Mouse (Mus musculus) MEL (cell line): ENCODE data around the gene Nme7.

Experiments used
- CHD1 ChIP-seq: IDR thresholded peaks from 2 replicates; pipeline ENCODE4 v1.6.1; 2012; ENCODE audit warnings: low read depth, mild to moderate bottlenecking, inconsistent platforms, low read length, improper control_type of control experiment
- CTCF ChIP-seq, 3 experiments: IDR thresholded peaks in 2 of 3; conservative IDR thresholded peaks in 1 of 3; 2 replicates each; pipeline ENCODE4 v1.5.1; 2011 to 2012; ENCODE audit warnings: low read length in 3 of 3, low read depth in 2 of 3, mild to moderate bottlenecking in 2 of 3, improper control_type of control experiment in 1 of 3, inconsistent platforms in 1 of 3, mixed read lengths in 1 of 3, moderate library complexity in 1 of 3; ENCODE audit not compliant: control insufficient read depth in 1 of 3, insufficient read depth in 1 of 3, poor library complexity in 1 of 3, severe bottlenecking in 1 of 3
- ELF1 ChIP-seq: IDR thresholded peaks from 2 replicates; pipeline ENCODE4 v1.6.1; 2014; ENCODE audit warnings: low read depth, mild to moderate bottlenecking, inconsistent platforms, low read length, improper control_type of control experiment, moderate library complexity
- EP300 ChIP-seq, 2 experiments: IDR thresholded peaks; 2 replicates each; pipeline ENCODE4 v1.6.1; 2011; ENCODE audit warnings: improper control_type of control experiment in 2 of 2, low read length in 2 of 2, low read depth in 1 of 2, mild to moderate bottlenecking in 1 of 2
- ETS1 ChIP-seq: IDR thresholded peaks from 2 replicates; pipeline ENCODE4 v1.6.1; 2012; ENCODE audit warnings: low read depth, mild to moderate bottlenecking, inconsistent platforms, low read length, improper control_type of control experiment, moderate library complexity
- MAX ChIP-seq: IDR thresholded peaks from 2 replicates; pipeline ENCODE4 v1.6.1; 2011; ENCODE audit warnings: low read length, improper control_type of control experiment
- MYC ChIP-seq: IDR thresholded peaks from 2 replicates; pipeline ENCODE4 v1.6.1; 2011; ENCODE audit warnings: low read depth, mild to moderate bottlenecking, low read length, improper control_type of control experiment, moderate library complexity
- POLR2A ChIP-seq, 2 experiments: IDR thresholded peaks; 2 replicates each; pipeline ENCODE4 v1.6.1; 2011 to 2012; ENCODE audit warnings: low read length in 2 of 2, mild to moderate bottlenecking in 2 of 2, control low read depth in 1 of 2, improper control_type of control experiment in 1 of 2, low read depth in 1 of 2, moderate library complexity in 1 of 2; ENCODE audit not compliant: control insufficient read depth in 1 of 2, insufficient read depth in 1 of 2, poor library complexity in 1 of 2
- TBP ChIP-seq: IDR thresholded peaks from 2 replicates; pipeline ENCODE4 v1.8.0; 2011; ENCODE audit warnings: low read depth, low read length, improper control_type of control experiment
- ZC3H11A ChIP-seq: IDR thresholded peaks from 2 replicates; pipeline ENCODE4 v1.6.1; 2012; ENCODE audit warnings: low read depth, mild to moderate bottlenecking, inconsistent platforms, low read length, improper control_type of control experiment

GRCm38 (mm10) chr1:164467406-164467805, 163.5 kb downstream of the Nme7 start:
- TF ChIP-seq CHD1 (no peak), CTCF (IDR thresholded peaks at IDR 0.05 in 2 of 3, conservative IDR thresholded peaks at IDR 0.05 in 1 of 3; ENCODE audit: control insufficient read depth in 1 of 3, insufficient read depth in 1 of 3, low read depth in 2 of 3, low read length in 3 of 3, poor library complexity in 1 of 3, severe bottlenecking in 1 of 3) (no peak), POLR2A (IDR thresholded peaks at IDR 0.05; ENCODE audit: control insufficient read depth in 1 of 2, insufficient read depth in 1 of 2, low read depth in 1 of 2, low read length in 2 of 2, poor library complexity in 1 of 2) (no peak), ELF1 (no peak), MAX (no peak), TBP (no peak), EP300 (IDR thresholded peaks at IDR 0.05; ENCODE audit: low read depth in 1 of 2, low read length in 2 of 2) (no peak), MYC (no peak), ETS1 (no peak), ZC3H11A (no peak)
